Mouse (Mus musculus) CH12.LX (cell line): ENCODE measurements at regions not wholly inside any gene's neighbourhood (a gene's known extent, or its start where the extent isn't known, plus 50 kb on each side); places are given as distances from the start of the nearest gene placed in this dataset.

Experiments
- CTCF ChIP-seq, 2 experiments: IDR thresholded peaks in 1 of 2; conservative IDR thresholded peaks in 1 of 2; 2 replicates each; pipeline ENCODE4 v1.5.1; 2011 to 2012; ENCODE audit warnings: low read depth in 2 of 2, low read length in 2 of 2, improper control_type of control experiment in 1 of 2, inconsistent platforms in 1 of 2, mild to moderate bottlenecking in 1 of 2, moderate library complexity in 1 of 2
- HCFC1 ChIP-seq: IDR thresholded peaks from 2 replicates; pipeline ENCODE4 v1.6.1; 2012; ENCODE audit warnings: low read depth, mild to moderate bottlenecking, inconsistent platforms, low read length, improper control_type of control experiment
- KAT2A ChIP-seq: IDR thresholded peaks from 2 replicates; pipeline ENCODE4 v1.6.1; 2012; ENCODE audit warnings: low read length, improper control_type of control experiment, inconsistent platforms; ENCODE audit not compliant: insufficient replicate concordance
- MEF2A ChIP-seq: IDR thresholded peaks from 2 replicates; pipeline ENCODE4 v1.6.1; 2014; ENCODE audit warnings: low read depth, mild to moderate bottlenecking, inconsistent platforms, low read length, improper control_type of control experiment, borderline replicate concordance
- POLR2A ChIP-seq: IDR thresholded peaks from 2 replicates; pipeline ENCODE4 v1.6.1; 2011; ENCODE audit warnings: low read depth, mild to moderate bottlenecking, improper control_type of control experiment, low read length
- UBTF ChIP-seq: IDR thresholded peaks from 2 replicates; pipeline ENCODE4 v1.6.1; 2012; ENCODE audit warnings: low read depth, mild to moderate bottlenecking, inconsistent platforms, low read length, improper control_type of control experiment, moderate library complexity
- USF1 ChIP-seq: IDR thresholded peaks from 2 replicates; pipeline ENCODE4 v1.6.1; 2014; ENCODE audit warnings: low read depth, mild to moderate bottlenecking, inconsistent platforms, low read length, improper control_type of control experiment

- TF ChIP-seq CTCF (conservative IDR thresholded peaks at IDR 0.05 in 1 of 2, IDR thresholded peaks at IDR 0.05 in 1 of 2; ENCODE audit: low read depth in 2 of 2, low read length in 2 of 2) (no peak), MEF2A (no peak), POLR2A (no peak), USF1 (no peak), UBTF (no peak), KAT2A (no peak), HCFC1 (no peak)
Observed at GRCm38 (mm10) chr17:4227889-4228288, 531.8 kb upstream of the Nox3 start.
